Mouse (Mus musculus): Measurements from ENCODE around the gene Sit1.
A peak's percentile ranks its signal among the peaks of the same experiment; 100 is the strongest.

Sit1 gene

GRCm38 (mm10) chr4:43470301-43470700 is 13.2 kb downstream of the Sit1 start:
- no peak for DNase-seq (ENCODE audit: low read depth, low spot score)

- DNase-seq (ENCODE audit: low read depth, low spot score), result no peak
These were observed 16.7 kb downstream of the Sit1 start for GRCm38 (mm10) chr4:43466872-43467271.

- no peak for DNase-seq (ENCODE audit: low read depth, low spot score)
These were observed 17.6 kb downstream of the Sit1 start for GRCm38 (mm10) chr4:43465935-43466334.

- no peak for DNase-seq (ENCODE audit: low read depth, low spot score)
These were observed 20.4 kb downstream of the Sit1 start for GRCm38 (mm10) chr4:43463102-43463501.

- no peak for DNase-seq (ENCODE audit: low read depth, low spot score)
These were observed 26.4 kb downstream of the Sit1 start for GRCm38 (mm10) chr4:43457124-43457523.

- no peak for DNase-seq (ENCODE audit: low read depth, low spot score)
These were observed 27.1 kb downstream of the Sit1 start for GRCm38 (mm10) chr4:43456470-43456869.

- DNase-seq (ENCODE audit: low read depth, low spot score), result no peak
These were observed 29.3 kb downstream of the Sit1 start, which contains the start of gene Cd72 for GRCm38 (mm10) chr4:43454041-43454836. Gene Cd72 (minus strand): TSS chr4:43454628.

GRCm38 (mm10) chr4:43453413-43453812 is 30.1 kb downstream of the Sit1 start:
- DNase-seq (ENCODE audit: low read depth, low spot score), result no peak

GRCm38 (mm10) chr4:43452315-43452714 is 31.2 kb downstream of the Sit1 start:
- DNase-seq (ENCODE audit: low read depth, low spot score), result no peak

GRCm38 (mm10) chr4:43448554-43448953 is 35.0 kb downstream of the Sit1 start:
- DNase-seq (ENCODE audit: low read depth, low spot score), result no peak

- DNase-seq (ENCODE audit: low read depth, low spot score), result no peak
These were observed 36.3 kb downstream of the Sit1 start for GRCm38 (mm10) chr4:43447251-43447650.

- DNase-seq (ENCODE audit: low read depth, low spot score), result peak; percentile 34
These were observed 40.0 kb downstream of the Sit1 start for GRCm38 (mm10) chr4:43443511-43443910.

- peak; percentile 82 for DNase-seq (ENCODE audit: low read depth, low spot score)
These were observed 40.8 kb downstream of the Sit1 start for GRCm38 (mm10) chr4:43442456-43443361.

GRCm38 (mm10) chr4:43442044-43442443 is 41.5 kb downstream of the Sit1 start:
- DNase-seq (ENCODE audit: low read depth, low spot score), result peak; percentile 100

GRCm38 (mm10) chr4:43441639-43442038 is 41.9 kb downstream of the Sit1 start, which contains the start of gene Tesk1:
Gene Tesk1 (plus strand): TSS chr4:43441939.
- DNase-seq (ENCODE audit: low read depth, low spot score), result no peak

GRCm38 (mm10) chr4:43432832-43433231 is 50.7 kb downstream of the Sit1 start:
- no peak for DNase-seq (ENCODE audit: low read depth, low spot score)

Measured in mesoderm, embryonic 11.5 days (tissue).